In the genomic region with DNA sequence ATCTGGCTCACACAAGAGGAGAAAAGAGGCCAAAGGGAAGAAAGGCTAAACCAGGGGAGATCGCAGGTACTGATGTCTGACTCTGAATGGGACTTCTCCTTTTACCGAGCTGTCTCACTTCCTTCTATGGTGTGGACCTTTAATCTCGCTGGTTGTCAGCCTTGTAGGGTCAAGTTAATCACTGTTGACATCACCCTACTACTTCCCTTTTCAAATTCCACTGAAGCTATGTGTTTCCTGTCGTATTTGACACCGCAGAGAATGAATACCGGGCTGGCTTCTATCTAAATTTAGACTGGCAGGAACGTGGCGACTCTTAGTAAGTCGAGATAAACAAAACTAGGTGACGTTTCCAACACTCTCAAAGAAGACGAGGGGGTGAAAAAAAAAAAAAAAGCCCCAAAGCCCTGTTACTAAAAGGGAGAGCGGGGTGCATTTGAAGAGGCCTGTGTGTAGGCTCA, we compare ENCODE assay signal across 8 mouse cellular contexts. TPM values are rescaled to one million over a fixed set of nuclear protein-coding genes. Genes with fewer than 3 reads are reported as not detected.
A peak's percentile ranks its signal among the peaks of the same experiment; 100 is the strongest.
DNase-seq lines count a peak whose midpoint lies in the region; ATAC-seq and TF ChIP-seq lines count a peak whose summit lies in the region.

No protein-coding gene starts in this region.

- peak overlapping the region; percentile 100 for H3K27ac ChIP-seq in heart, embryonic 16.5 days (ENCODE audit: low read length)
- peak overlapping the region; percentile 98 for H3K27ac ChIP-seq in lung, postnatal 0 days (ENCODE audit: low read length)

- no peak for TF ChIP-seq CTCF in lung, postnatal 0 days (IDR thresholded peaks at IDR 0.05)

- peak overlapping the region; percentile 72 for H3K4me2 ChIP-seq in heart, embryonic 16.5 days (ENCODE audit: low read depth, low read length)
- peak overlapping the region; percentile 62 for H3K4me2 ChIP-seq in lung, postnatal 0 days (replicated peaks; ENCODE audit: low read depth, low read length)

- no peaks in the 10 kb centered on the region for H3K9me3 ChIP-seq in heart, embryonic 16.5 days (replicated peaks; ENCODE audit: control insufficient read depth, low read length)
- H3K9me3 ChIP-seq in lung, postnatal 0 days (ENCODE audit: low read length), result no peaks in the 10 kb centered on the region

- ATAC-seq in erythroid progenitor cell, adult 5-6 weeks (replicated peaks; ENCODE audit: low FRiP score, poor library complexity, severe bottlenecking), result peak; percentile 23
- ATAC-seq in heart, embryonic 16.5 days (replicated peaks; ENCODE audit: extremely low read depth, insufficient read depth, low FRiP score), result peak; percentile 34
- peak; percentile 22 for ATAC-seq in lung, postnatal 0 days

- H3K36me3 ChIP-seq in heart, embryonic 16.5 days (ENCODE audit: control insufficient read depth, insufficient read depth), result no peaks in the 10 kb centered on the region
- H3K36me3 ChIP-seq in lung, postnatal 0 days (ENCODE audit: insufficient read depth, low read length), result no peaks in the 10 kb centered on the region

- H3K9ac ChIP-seq in heart, embryonic 16.5 days (ENCODE audit: low read length), result peak overlapping the region; percentile 100
- peak overlapping the region; percentile 62 for H3K9ac ChIP-seq in lung, postnatal 0 days (replicated peaks; ENCODE audit: low read depth)

- H3K27me3 ChIP-seq in heart, embryonic 16.5 days (ENCODE audit: control insufficient read depth, insufficient read depth, low read length), result no peaks in the 10 kb centered on the region
- no peaks in the 10 kb centered on the region for H3K27me3 ChIP-seq in lung, postnatal 0 days (replicated peaks; ENCODE audit: insufficient read depth, low read length)

- under 1% methylated on average over 12 of the region's 12 CpGs for WGBS in heart, embryonic 16.5 days
- under 1% methylated on average over 12 of the region's 12 CpGs for WGBS in lung, postnatal 0 days

- H3K4me3 ChIP-seq in heart, embryonic 16.5 days (ENCODE audit: low read length), result peak overlapping the region; percentile 93
- H3K4me3 ChIP-seq in lung, postnatal 0 days (ENCODE audit: low read depth, low read length), result peak overlapping the region; percentile 99

- peaks cover 26% of the 10 kb centered on the region for H3K4me1 ChIP-seq in heart, embryonic 16.5 days (ENCODE audit: control insufficient read depth, insufficient read depth, low read length)
- no peaks in the 10 kb centered on the region; the same call in 1 of the 2 replicates for H3K4me1 ChIP-seq in lung, postnatal 0 days (ENCODE audit: insufficient read depth, low read depth, low read length)

- peak; percentile 89 for TF ChIP-seq EP300 in lung, postnatal 0 days (IDR thresholded peaks at IDR 0.05)

- DNase-seq in lung, adult 18-20 months, result peak; percentile 58 to 75
- no peak for DNase-seq in lung, postnatal 14 days
- DNase-seq in adrenal gland, postnatal 10 days, result peak; percentile 43
- peak; percentile 49 for DNase-seq in layer of hippocampus, adult 11-12 months (ENCODE audit: low spot score)
- DNase-seq in lung, postnatal 0 days (ENCODE audit: low spot score), result peak; percentile 95
- DNase-seq in right cerebral cortex, postnatal 25 days, result peak; percentile 11

RNA-seq across cellular contexts. Expression of a gene that starts 0.7 kb away (rescaled TPM):
- 100 to 1,000 TPM; 207 to 219 TPM for total RNA-seq in adrenal gland, postnatal 10 days (2021)
- 1,006 and 1,368 TPM in 2 replicates for total RNA-seq in erythroid progenitor cell, adult 5-6 weeks (2015; ENCODE audit: low replicate concordance)
- 1,167 and 1,289 TPM in 2 replicates for total RNA-seq in erythroid progenitor cell, adult 5-6 weeks (2017; ENCODE audit: low replicate concordance)
- polyA plus RNA-seq in heart, embryonic 16.5 days (2015; fragmentation: Nextera tagmentation; extraction: Ambion mirVana), result 26.9 and 27.5 TPM in 2 replicates
- polyA plus RNA-seq in lung, postnatal 0 days (2015; fragmentation: Nextera tagmentation; extraction: Ambion mirVana), result 52.0 and 56.3 TPM in 2 replicates

Comparison
In these comparisons a context has a peak if more than half of its experiments do, and no peak if none do; other contexts are left out.
1. RNA of a gene that starts 0.7 kb away (total RNA-seq): 1,006 to 1,368 TPM in erythroid progenitor cell, adult 5-6 weeks; 207 to 219 TPM in adrenal gland, postnatal 10 days; every median in the first group is over 4 times any median in the second.
2. Peak in every context shown above with its lines, with median percentiles within 50 percentile points of each other: ATAC-seq.